Mouse (Mus musculus): ENCODE data around the gene Ptgir.

GRCm38 (mm10) chr7:16913806-16914452 lies 7.6 kb downstream of the Ptgir start:
- TF ChIP-seq CTCF (IDR thresholded peaks at IDR 0.05; ENCODE audit: borderline replicate concordance, insufficient read depth, low read depth, low read length): peak; percentile 87
- 0 out of 2 replicates have a peak, but pooled peaks have one; percentile 23 for TF ChIP-seq POLR2A (IDR thresholded peaks at IDR 0.05; ENCODE audit: borderline replicate concordance, insufficient read depth, low read length)
